Mouse (Mus musculus): ENCODE measurements around the gene Klhl26.

Gene Klhl26

DNA sequence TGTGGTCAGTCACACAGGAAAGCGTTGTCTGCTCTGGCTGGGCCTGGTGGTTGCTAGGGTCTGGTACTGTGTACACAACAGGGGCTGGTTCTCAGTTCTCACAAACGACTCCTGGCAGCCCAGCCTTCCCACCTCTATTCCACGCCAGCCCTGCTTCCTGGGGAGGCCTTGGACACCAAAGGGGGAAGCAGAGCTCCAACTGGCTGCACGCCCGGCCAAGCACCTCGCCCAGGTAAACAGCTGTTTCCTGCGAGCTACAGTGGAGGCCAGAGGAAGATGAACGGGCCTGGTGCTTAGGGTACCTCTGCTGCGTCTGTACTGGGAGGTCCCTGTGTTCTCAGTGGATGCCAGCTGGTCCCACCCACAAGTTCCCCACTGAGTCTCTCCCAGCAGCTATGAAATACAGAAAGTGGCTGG lies 67.3 kb downstream of the Klhl26 start:
- no peak for DNase-seq (ENCODE audit: low spot score)

DNA sequence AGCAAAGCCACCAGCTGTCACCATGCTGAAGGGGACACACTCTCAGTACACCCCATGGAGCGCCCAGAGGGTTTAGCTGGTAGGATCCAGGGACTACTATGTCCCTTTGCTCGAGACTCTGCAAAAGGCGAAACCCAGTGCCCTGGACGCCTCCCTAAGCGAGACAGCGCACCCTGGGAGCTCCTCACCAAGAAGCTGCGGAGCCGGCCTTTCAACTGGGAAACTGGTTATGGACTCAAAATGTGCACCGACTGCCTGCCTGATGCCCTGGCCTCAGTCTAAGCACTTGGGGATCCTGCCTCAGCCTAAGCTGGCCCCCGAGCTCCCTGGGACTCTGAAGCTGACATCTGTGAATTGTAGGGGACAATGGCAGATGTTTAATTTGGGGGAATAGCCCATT lies 67.7 kb downstream of the Klhl26 start:
- DNase-seq (ENCODE audit: low spot score) = no peak

DNA sequence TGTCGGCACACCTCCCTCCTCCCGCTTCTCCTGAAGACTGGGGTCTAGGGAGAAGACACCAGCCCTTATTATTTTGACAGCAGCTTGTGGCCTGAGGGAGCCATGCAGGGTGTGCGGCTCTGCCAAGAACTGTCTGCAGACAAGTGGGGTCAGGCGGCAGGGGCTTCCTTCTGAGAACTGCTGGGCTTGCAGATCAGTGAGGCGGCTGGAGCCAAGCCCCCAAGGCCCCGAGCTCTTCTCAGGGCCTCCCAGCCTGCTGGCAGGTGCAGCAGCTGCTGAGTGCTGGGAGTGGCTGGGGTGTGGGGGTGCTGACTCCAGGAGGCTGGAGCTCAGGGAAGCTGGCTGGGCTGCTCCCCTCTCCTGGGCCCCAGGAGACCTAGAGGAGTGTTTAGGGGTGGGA lies 68.5 kb downstream of the Klhl26 start:
- no peak for DNase-seq (ENCODE audit: low spot score)

- DNase-seq (ENCODE audit: low spot score) = no peak
These were observed 70.2 kb downstream of the Klhl26 start for GRCm38 (mm10) chr8:70406427-70407069.

GRCm38 (mm10) chr8:70405189-70405588 lies 71.6 kb downstream of the Klhl26 start:
- no peak for DNase-seq (ENCODE audit: low spot score)

DNA sequence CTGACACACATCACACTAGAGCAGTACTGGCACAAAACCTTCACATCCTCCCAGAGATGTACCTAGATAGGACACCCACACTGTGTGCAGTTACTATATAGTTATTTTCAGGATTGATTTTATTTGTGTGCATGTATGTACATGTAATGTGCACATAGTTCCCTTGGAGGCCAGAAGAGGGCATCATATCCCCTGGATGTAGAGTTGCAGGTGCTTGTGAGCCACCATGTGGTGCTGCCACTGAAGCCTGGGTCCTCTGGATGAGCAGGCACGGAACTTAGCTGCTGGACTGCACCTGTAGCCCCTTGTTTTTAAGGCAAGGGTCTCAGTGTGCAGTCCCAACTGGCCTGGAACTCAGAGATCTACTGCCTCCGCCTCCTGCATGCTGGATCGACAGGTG lies 72.6 kb downstream of the Klhl26 start:
- no peak for DNase-seq (ENCODE audit: low spot score)
